Mouse (Mus musculus): ENCODE measurements at regions not wholly inside any gene's neighbourhood (a gene's known extent, or its start where the extent isn't known, plus 50 kb on each side); places are given as distances from the start of the nearest gene placed in this dataset.

DNA sequence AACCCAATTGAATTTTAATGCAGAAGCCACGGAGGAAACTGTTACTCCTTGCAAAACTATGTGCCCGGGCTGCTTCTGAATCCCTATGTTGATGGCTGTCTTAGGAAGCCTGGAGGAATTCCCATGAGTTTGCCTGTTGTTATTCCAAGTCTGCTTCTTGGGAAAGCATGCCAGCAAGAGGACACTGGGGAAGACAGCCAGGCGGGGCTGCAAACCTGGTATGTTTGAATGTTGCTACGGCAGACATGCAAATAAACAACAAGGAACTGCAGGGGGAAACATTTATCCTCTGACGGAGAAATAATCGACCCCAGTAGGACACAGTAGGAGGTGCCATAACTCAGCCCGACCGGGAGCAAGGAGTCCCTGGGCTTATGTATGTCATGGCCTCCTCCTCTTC, 168.0 kb downstream of the Gm11077 start:
- TF ChIP-seq CTCF (IDR thresholded peaks at IDR 0.05; ENCODE audit: control insufficient read depth, insufficient read depth, insufficient read length) (no peak), MAX (IDR thresholded peaks at IDR 0.05) (no peak), CEBPB (IDR thresholded peaks at IDR 0.05; ENCODE audit: low read depth) (no peak), MYOD1 (IDR thresholded peaks at IDR 0.05; ENCODE audit: control insufficient read depth, insufficient read length, low read depth) (no peak), USF1 (IDR thresholded peaks at IDR 0.05; ENCODE audit: low read depth) (no peak), MYOG (IDR thresholded peaks at IDR 0.05; ENCODE audit: control insufficient read depth, extremely low read depth, insufficient read length) (no peak)

Measured in C2C12 (cell line).